Mouse (Mus musculus) midbrain, embryonic 15.5 days (tissue): ENCODE measurements around the gene Rab5c. TPM values are rescaled to one million over a fixed set of nuclear protein-coding genes. Genes with fewer than 3 reads are reported as not detected.
A peak's percentile ranks its signal among the peaks of the same experiment; 100 is the strongest.

Experiments
- ATAC-seq: fragments of 200-750 bp; cut with Nextera tagmentation; replicated peaks from 2 replicates; pipeline ENCODE4 v1.8.0; 2017; ENCODE audit warnings: moderate TSS enrichment
- H3K27ac ChIP-seq: fragments of 300-500 bp; sonication (generic); 2 replicates; pipeline ENCODE4 v1.5.1; 2015; ENCODE audit warnings: mild to moderate bottlenecking, inconsistent platforms
- H3K27me3 ChIP-seq: fragments of 300-500 bp; sonication (generic); replicated peaks from 2 replicates; pipeline ENCODE4 v1.6.1; 2015; ENCODE audit warnings: inconsistent platforms
- H3K36me3 ChIP-seq: fragments of 300-500 bp; sonication (generic); replicated peaks from 2 replicates; pipeline ENCODE4 v1.6.1; 2015; ENCODE audit warnings: inconsistent platforms
- H3K4me1 ChIP-seq: fragments of 300-500 bp; sonication (generic); 2 replicates; pipeline ENCODE4 v1.6.1; 2015; ENCODE audit warnings: inconsistent platforms
- H3K4me2 ChIP-seq: fragments of 300-500 bp; sonication (generic); 2 replicates; pipeline ENCODE4 v1.6.1; 2015; ENCODE audit warnings: inconsistent platforms, mild to moderate bottlenecking, moderate library complexity
- H3K4me3 ChIP-seq: fragments of 300-500 bp; sonication (generic); 2 replicates; pipeline ENCODE4 v1.5.1; 2015; ENCODE audit warnings: mild to moderate bottlenecking, inconsistent platforms
- H3K9ac ChIP-seq: fragments of 300-500 bp; sonication (generic); 2 replicates; pipeline ENCODE4 v1.6.1; 2015; ENCODE audit warnings: mild to moderate bottlenecking, inconsistent platforms
- H3K9me3 ChIP-seq: fragments of 300-500 bp; sonication (generic); 2 replicates; pipeline ENCODE4 v1.6.1; 2016; ENCODE audit warnings: inconsistent platforms
- WGBS: fragments of 180-500 bp; shearing (Covaris S2); methylation state at CpG from one replicate; pipeline ENCODE4 v1.1.7; 2015; ENCODE audit warnings: mixed read lengths; 5-methylcytosine and 5-hydroxymethylcytosine counted together
- polyA plus RNA-seq: library from polyadenylated mRNA; unstranded; fragments of >200 nt; fragmentation: Nextera tagmentation; extraction: Ambion mirVana; gene quantifications from 2 replicates; pipeline ENCODE4 v1.2.1, GENCODE M21; 2015

The Rab5c gene
- polyA plus RNA-seq, 1 experiment from 2014 or later = 39.3 TPM

- H3K4me3 ChIP-seq = no peak overlapping the region
- no peaks in the 10 kb centered on the region for H3K27me3 ChIP-seq
- H3K9me3 ChIP-seq = no peaks in the 10 kb centered on the region
- WGBS = 90% methylated on average over 6 of the region's 6 CpGs
- no peak overlapping the region for H3K9ac ChIP-seq
- no peak overlapping the region for H3K27ac ChIP-seq
- 0 out of 2 replicates have a peak, but pooled peaks cover 6% of the 10 kb centered on the region for H3K36me3 ChIP-seq
- peaks cover under 1% of the 10 kb centered on the region; the same call in 1 of the 2 replicates for H3K4me1 ChIP-seq
- H3K4me2 ChIP-seq = no peak overlapping the region
- ATAC-seq = no peak
Observed at GRCm38 (mm10) chr11:100730477-100731205, 7.4 kb downstream of the Rab5c start.

GRCm38 (mm10) chr11:100729976-100730375, 8.0 kb downstream of the Rab5c start:
- H3K4me3 ChIP-seq = no peak overlapping the region
- no peak overlapping the region for H3K27ac ChIP-seq
- H3K4me1 ChIP-seq = no peaks in the 10 kb centered on the region
- no peaks in the 10 kb centered on the region for H3K27me3 ChIP-seq
- H3K9ac ChIP-seq = no peak overlapping the region
- no peaks in the 10 kb centered on the region for H3K9me3 ChIP-seq
- no peak overlapping the region for H3K4me2 ChIP-seq
- 96% methylated on average over 4 of the region's 4 CpGs for WGBS
- 0 out of 2 replicates have a peak, but pooled peaks cover 6% of the 10 kb centered on the region for H3K36me3 ChIP-seq
- ATAC-seq = no peak

- 83% methylated on average over 6 of the region's 6 CpGs for WGBS
- Histone ChIP-seq H3K4me1 (no peaks in the 10 kb centered on the region), H3K4me2 (no peak overlapping the region), H3K9me3 (no peaks in the 10 kb centered on the region), H3K27ac (no peak overlapping the region), H3K4me3 (no peak overlapping the region), H3K36me3 (0 out of 2 replicates have a peak, but pooled peaks cover 6% of the 10 kb centered on the region), H3K9ac (no peak overlapping the region), H3K27me3 (no peaks in the 10 kb centered on the region)
- ATAC-seq = no peak
Observed at GRCm38 (mm10) chr11:100728601-100729000, 9.4 kb downstream of the Rab5c start.

- WGBS = 97% methylated on average over 3 of the region's 3 CpGs
- no peak overlapping the region for H3K9ac ChIP-seq
- no peak for ATAC-seq
Observed at GRCm38 (mm10) chr11:100727201-100727600, 10.8 kb downstream of the Rab5c start.

GRCm38 (mm10) chr11:100724919-100725512, 13.0 kb downstream of the Rab5c start:
- no peak for ATAC-seq
- H3K4me3 ChIP-seq = no peak overlapping the region
- H3K9me3 ChIP-seq = no peaks in the 10 kb centered on the region
- 66% methylated on average over 5 of the region's 5 CpGs for WGBS
- H3K9ac ChIP-seq = no peak overlapping the region
- peaks cover 14% of the 10 kb centered on the region; the same call in 1 of the 2 replicates for H3K4me1 ChIP-seq
- 0 out of 2 replicates have a peak, but pooled peaks cover 6% of the 10 kb centered on the region for H3K36me3 ChIP-seq
- H3K27me3 ChIP-seq = no peaks in the 10 kb centered on the region
- no peak overlapping the region for H3K27ac ChIP-seq
- H3K4me2 ChIP-seq = no peak overlapping the region

More at GRCm38 (mm10) chr11:100727201-100727600, 10.8 kb downstream of the Rab5c start:
- Histone ChIP-seq H3K4me1 (peaks cover 5% of the 10 kb centered on the region; the same call in 1 of the 2 replicates), H3K27me3 (no peaks in the 10 kb centered on the region), H3K4me3 (no peak overlapping the region), H3K4me2 (no peak overlapping the region), H3K36me3 (0 out of 2 replicates have a peak, but pooled peaks cover 6% of the 10 kb centered on the region), H3K27ac (no peak overlapping the region), H3K9me3 (no peaks in the 10 kb centered on the region)

GRCm38 (mm10) chr11:100722493-100723028, 15.5 kb downstream of the Rab5c start:
- Histone ChIP-seq H3K27ac (no peak overlapping the region), H3K36me3 (peaks cover 9% of the 10 kb centered on the region), H3K4me2 (no peak overlapping the region), H3K4me3 (no peak overlapping the region), H3K9ac (no peak overlapping the region), H3K27me3 (no peaks in the 10 kb centered on the region), H3K9me3 (no peaks in the 10 kb centered on the region), H3K4me1 (peaks cover 14% of the 10 kb centered on the region; the same call in 1 of the 2 replicates)
- 70% methylated on average over 2 of the region's 2 CpGs for WGBS
- no peak for ATAC-seq

- ATAC-seq = no peak
- H3K36me3 ChIP-seq = peaks cover 15% of the 10 kb centered on the region
- no peak overlapping the region for H3K4me2 ChIP-seq
- peak overlapping the region; percentile 27; the same call in 1 of the 2 replicates for H3K27ac ChIP-seq
- H3K9ac ChIP-seq = 0 out of 2 replicates have a peak overlapping the region, but pooled peaks have one; percentile 1
- H3K4me3 ChIP-seq = no peak overlapping the region
- peaks cover 14% of the 10 kb centered on the region; the same call in 1 of the 2 replicates for H3K4me1 ChIP-seq
- 70% methylated on average over 8 of the region's 8 CpGs for WGBS
- H3K9me3 ChIP-seq = no peaks in the 10 kb centered on the region
- no peaks in the 10 kb centered on the region for H3K27me3 ChIP-seq
Observed at GRCm38 (mm10) chr11:100721776-100722492, 16.1 kb downstream of the Rab5c start.

DNA sequence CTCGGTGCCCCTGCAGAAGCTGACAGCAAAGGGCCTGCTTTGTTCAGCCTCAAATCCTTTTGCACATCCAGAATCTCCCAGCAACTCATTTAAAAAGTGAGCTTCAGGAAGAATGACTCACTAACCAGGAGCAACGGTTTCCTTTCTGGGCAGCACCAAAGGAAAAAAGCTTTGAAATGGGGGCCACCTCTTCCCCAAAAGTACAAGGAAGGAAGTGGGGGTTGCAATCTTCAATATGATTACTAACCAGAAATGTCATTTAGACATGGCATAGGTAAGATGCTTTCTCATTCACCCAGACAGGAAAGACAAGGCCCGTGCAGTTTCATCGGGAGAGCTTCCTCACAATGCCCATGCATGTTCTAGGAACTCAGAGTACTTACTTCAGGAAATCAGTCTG, 16.8 kb downstream of the Rab5c start:
- Histone ChIP-seq H3K9ac (no peak overlapping the region), H3K4me3 (no peak overlapping the region), H3K27ac (peak overlapping the region; percentile 27; the same call in 1 of the 2 replicates), H3K36me3 (peaks cover 19% of the 10 kb centered on the region), H3K4me2 (no peak overlapping the region), H3K27me3 (no peaks in the 10 kb centered on the region), H3K4me1 (peaks cover 14% of the 10 kb centered on the region; the same call in 1 of the 2 replicates), H3K9me3 (no peaks in the 10 kb centered on the region)
- no peak for ATAC-seq
- WGBS = 51% methylated on average over 4 of the region's 4 CpGs

DNA sequence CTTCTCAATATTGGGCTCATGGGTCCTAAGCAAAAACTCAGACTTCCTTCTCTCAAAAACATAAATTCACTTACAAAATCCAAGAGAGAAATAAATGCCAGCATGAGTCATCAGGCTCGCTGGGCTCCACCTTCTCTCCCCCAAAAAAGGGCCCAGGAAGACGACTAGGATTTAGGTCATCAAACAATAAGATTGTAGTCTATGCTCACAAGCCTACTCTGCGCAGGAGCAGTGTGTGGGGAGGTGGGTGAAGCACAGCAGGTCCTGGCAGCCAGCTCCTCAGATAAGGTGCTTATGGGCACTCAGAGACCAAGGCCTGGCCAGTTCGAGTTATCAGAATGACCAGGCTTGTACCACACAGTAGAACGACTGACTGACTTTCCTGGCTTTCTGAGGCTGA, 17.7 kb downstream of the Rab5c start:
- Histone ChIP-seq H3K36me3 (peaks cover 22% of the 10 kb centered on the region), H3K9ac (no peak overlapping the region), H3K4me3 (no peak overlapping the region), H3K4me1 (peaks cover 14% of the 10 kb centered on the region; the same call in 1 of the 2 replicates), H3K27me3 (no peaks in the 10 kb centered on the region), H3K9me3 (no peaks in the 10 kb centered on the region), H3K27ac (0 out of 2 replicates have a peak overlapping the region, but pooled peaks have one; percentile 27), H3K4me2 (no peak overlapping the region)
- WGBS = 73% methylated on average over 5 of the region's 5 CpGs
- ATAC-seq = no peak

GRCm38 (mm10) chr11:100719893-100720292, 18.1 kb downstream of the Rab5c start:
- H3K9ac ChIP-seq = no peak overlapping the region
- no peak overlapping the region for H3K4me3 ChIP-seq
- H3K4me1 ChIP-seq = peaks cover 14% of the 10 kb centered on the region; the same call in 1 of the 2 replicates
- no peaks in the 10 kb centered on the region for H3K27me3 ChIP-seq
- H3K36me3 ChIP-seq = peaks cover 22% of the 10 kb centered on the region
- no peak overlapping the region for H3K4me2 ChIP-seq
- ATAC-seq = no peak
- H3K27ac ChIP-seq = no peak overlapping the region; the same call in 1 of the 2 replicates
- 86% methylated on average over 11 of the region's 11 CpGs for WGBS
- H3K9me3 ChIP-seq = no peaks in the 10 kb centered on the region

DNA sequence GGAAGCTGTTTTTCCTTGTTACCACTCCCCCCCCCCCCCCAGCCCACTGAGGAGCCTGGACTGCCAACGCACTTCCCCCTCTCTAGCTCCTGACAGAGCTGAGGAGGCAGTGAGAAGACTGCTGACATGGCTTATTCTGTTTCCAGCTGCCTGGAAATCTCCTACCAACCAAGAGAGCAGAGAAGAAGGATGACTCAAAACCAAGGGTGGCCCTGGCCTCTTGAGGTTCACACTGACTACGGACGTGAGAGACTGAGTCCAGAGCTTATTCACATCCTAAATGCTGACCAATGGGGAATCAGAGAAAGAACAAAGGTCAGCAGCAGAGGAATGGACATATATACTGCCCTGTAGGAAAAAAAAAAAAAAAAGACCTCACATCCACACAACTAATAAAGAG, 18.7 kb downstream of the Rab5c start:
- no peak for ATAC-seq
- 90% methylated on average over 3 of the region's 3 CpGs for WGBS

DNA sequence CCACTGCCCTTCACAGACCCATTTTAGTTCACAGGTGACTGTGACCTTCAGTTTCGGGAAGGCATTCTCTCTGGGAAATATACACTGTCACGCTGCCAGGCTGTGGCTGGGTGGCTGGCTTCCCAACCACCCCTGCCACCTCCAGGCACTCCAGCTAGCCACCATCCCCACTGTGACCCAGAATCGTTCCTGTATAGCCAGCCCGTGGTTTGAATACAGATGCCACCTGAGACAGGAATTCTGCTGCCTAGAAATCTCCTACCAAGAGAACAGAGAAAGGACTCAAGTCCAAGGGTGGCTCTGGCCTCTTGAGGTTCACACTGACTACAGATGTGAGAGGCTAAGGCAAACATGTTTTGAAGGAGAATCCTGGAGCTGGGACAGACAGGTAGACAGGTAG, 19.1 kb downstream of the Rab5c start:
- no peaks in the 10 kb centered on the region for H3K9me3 ChIP-seq
- ATAC-seq = no peak
- H3K4me3 ChIP-seq = no peak overlapping the region
- no peak overlapping the region for H3K27ac ChIP-seq
- H3K36me3 ChIP-seq = peaks cover 22% of the 10 kb centered on the region
- no peak overlapping the region for H3K4me2 ChIP-seq
- no peaks in the 10 kb centered on the region for H3K27me3 ChIP-seq
- H3K9ac ChIP-seq = no peak overlapping the region
- H3K4me1 ChIP-seq = peaks cover 18% of the 10 kb centered on the region
- WGBS = 91% methylated on average over 4 of the region's 4 CpGs

More for the DNA sequence above, 18.7 kb downstream of the Rab5c start:
- no peaks in the 10 kb centered on the region for H3K9me3 ChIP-seq
- H3K4me3 ChIP-seq = no peak overlapping the region
- H3K9ac ChIP-seq = no peak overlapping the region
- H3K36me3 ChIP-seq = peaks cover 22% of the 10 kb centered on the region
- H3K27ac ChIP-seq = no peak overlapping the region
- no peak overlapping the region for H3K4me2 ChIP-seq
- H3K27me3 ChIP-seq = no peaks in the 10 kb centered on the region
- peaks cover 14% of the 10 kb centered on the region; the same call in 1 of the 2 replicates for H3K4me1 ChIP-seq
